Mouse (Mus musculus) C2C12 (cell line): ENCODE measurements around the gene Fignl1. TPM values are rescaled to one million over a fixed set of nuclear protein-coding genes. Genes with fewer than 3 reads are reported as not detected.

Experiments
- H3K27me3 ChIP-seq: one replicate; pipeline ENCODE4 v1.6.1; 2011; ENCODE audit not compliant: control insufficient read depth, insufficient read depth, insufficient read length
- H3K36me3 ChIP-seq: one replicate; pipeline ENCODE4 v1.6.1; 2011; ENCODE audit not compliant: control insufficient read depth, insufficient read depth
- H3K4me3 ChIP-seq: one replicate; pipeline ENCODE4 v1.5.1; 2011; ENCODE audit warnings: mild to moderate bottlenecking, control low read depth; ENCODE audit not compliant: poor library complexity, insufficient read depth, severe bottlenecking
- H3K79me2 ChIP-seq: one replicate; pipeline ENCODE4 v1.6.1; 2011; ENCODE audit not compliant: control insufficient read depth, insufficient read depth
- H3K79me3 ChIP-seq: one replicate; pipeline ENCODE4 v1.6.1; 2011; ENCODE audit warnings: low read depth, control low read depth
- H3ac ChIP-seq: one replicate; pipeline ENCODE3; 2011; ENCODE audit warnings: low read depth; ENCODE audit not compliant: control insufficient read depth, insufficient read length
- CEBPB ChIP-seq: IDR thresholded peaks from one replicate; pipeline ENCODE4 v1.6.1; 2011; ENCODE audit warnings: low read depth, mild to moderate bottlenecking, control low read depth, moderate library complexity
- CTCF ChIP-seq: IDR thresholded peaks from one replicate; pipeline ENCODE4 v1.5.1; 2011; ENCODE audit not compliant: control insufficient read depth, insufficient read depth, insufficient read length
- FOSL1 ChIP-seq: IDR thresholded peaks from one replicate; pipeline ENCODE4 v1.8.0; 2011; ENCODE audit warnings: mild to moderate bottlenecking, low read length; ENCODE audit not compliant: poor library complexity, insufficient read depth, severe bottlenecking
- MAX ChIP-seq: IDR thresholded peaks from one replicate; pipeline ENCODE4 v1.6.1; 2011; ENCODE audit warnings: mild to moderate bottlenecking, control low read depth
- MYOD1 ChIP-seq: IDR thresholded peaks from one replicate; pipeline ENCODE4 v1.6.1; 2011; ENCODE audit warnings: low read depth; ENCODE audit not compliant: control insufficient read depth, insufficient read length
- MYOG ChIP-seq: IDR thresholded peaks from one replicate; pipeline ENCODE4 v1.6.1; 2011; ENCODE audit not compliant: control insufficient read depth, insufficient read length; ENCODE audit errors: extremely low read depth
- USF1 ChIP-seq: IDR thresholded peaks from one replicate; pipeline ENCODE4 v1.6.1; 2011; ENCODE audit warnings: low read depth, mild to moderate bottlenecking, control low read depth, moderate library complexity
- polyA plus RNA-seq: library from polyadenylated mRNA; unstranded; fragments of >200 nt; fragmentation: generic; extraction: Trizol; gene quantifications from one replicate; pipeline ENCODE4 v1.2.1, GENCODE M21; 2012; ENCODE audit warnings: missing spikeins

Fignl1 gene
- polyA plus RNA-seq, 1 experiment: 19.3 TPM

DNA sequence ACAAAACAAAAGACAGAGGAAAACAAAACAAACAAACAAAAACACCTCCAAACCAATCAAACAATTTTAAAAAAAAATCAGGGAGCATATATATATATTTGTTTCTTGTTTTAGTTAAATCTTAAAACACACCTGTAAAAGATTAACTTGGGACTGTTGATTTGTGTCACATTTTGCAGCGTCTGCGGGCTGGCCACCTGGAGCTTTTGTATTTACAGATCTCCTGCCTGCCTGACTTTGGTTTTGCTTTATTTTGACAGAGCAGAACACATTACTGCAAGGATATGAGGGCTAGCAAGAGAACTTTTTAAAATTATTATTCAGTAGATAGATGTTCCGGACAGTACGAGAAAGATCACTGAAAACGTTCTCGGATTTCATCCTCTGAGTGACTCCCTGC, 22.8 kb upstream of the Fignl1 start:
- Histone ChIP-seq H3K79me3 (no peaks in the 10 kb centered on the region), H3K79me2 (no peaks in the 10 kb centered on the region), H3K36me3 (no peaks in the 10 kb centered on the region), H3K27me3 (no peaks in the 10 kb centered on the region), H3ac (no peak overlapping the region), H3K4me3 (no peak overlapping the region)
- no peak for TF ChIP-seq FOSL1
- TF ChIP-seq MYOD1: no peak
- TF ChIP-seq USF1: no peak
- no peak for TF ChIP-seq CEBPB
- TF ChIP-seq MAX: no peak
- no peak for TF ChIP-seq MYOG
- no peak for TF ChIP-seq CTCF

DNA sequence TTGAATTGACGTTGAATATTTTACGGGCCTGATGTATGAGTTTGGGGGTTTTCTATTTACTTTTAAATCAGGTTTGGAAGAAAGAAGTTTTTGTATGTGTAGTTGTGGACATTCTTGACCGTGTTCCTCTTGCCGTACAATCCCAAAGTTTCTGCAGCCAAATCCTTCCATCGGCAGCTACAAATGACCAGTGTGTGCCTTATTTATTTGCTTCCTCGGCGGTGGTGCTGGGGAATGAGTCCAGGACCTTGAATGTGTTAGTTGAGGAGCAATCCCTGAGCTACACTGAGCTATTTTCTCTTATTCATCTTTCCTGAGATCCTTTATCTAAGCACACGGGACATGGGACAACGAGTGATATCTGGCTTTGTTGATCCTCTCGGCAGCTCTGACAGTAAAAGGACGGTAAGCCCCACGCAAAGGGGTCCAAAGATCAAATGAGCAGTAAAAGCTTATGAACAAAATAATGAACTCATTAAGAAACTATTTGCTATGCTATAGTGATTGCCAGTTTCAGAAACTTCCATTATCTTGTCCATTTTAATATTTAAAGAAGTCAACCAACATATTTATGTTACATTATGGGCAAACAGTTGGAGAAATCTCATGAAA, 22.2 kb upstream of the Fignl1 start:
- H3K79me3 ChIP-seq: no peaks in the 10 kb centered on the region
- TF ChIP-seq MAX: no peak
- no peak for TF ChIP-seq USF1
- no peak for TF ChIP-seq MYOG
- TF ChIP-seq CEBPB: no peak
- no peak for TF ChIP-seq CTCF
- TF ChIP-seq FOSL1: no peak
- no peak for TF ChIP-seq MYOD1

DNA sequence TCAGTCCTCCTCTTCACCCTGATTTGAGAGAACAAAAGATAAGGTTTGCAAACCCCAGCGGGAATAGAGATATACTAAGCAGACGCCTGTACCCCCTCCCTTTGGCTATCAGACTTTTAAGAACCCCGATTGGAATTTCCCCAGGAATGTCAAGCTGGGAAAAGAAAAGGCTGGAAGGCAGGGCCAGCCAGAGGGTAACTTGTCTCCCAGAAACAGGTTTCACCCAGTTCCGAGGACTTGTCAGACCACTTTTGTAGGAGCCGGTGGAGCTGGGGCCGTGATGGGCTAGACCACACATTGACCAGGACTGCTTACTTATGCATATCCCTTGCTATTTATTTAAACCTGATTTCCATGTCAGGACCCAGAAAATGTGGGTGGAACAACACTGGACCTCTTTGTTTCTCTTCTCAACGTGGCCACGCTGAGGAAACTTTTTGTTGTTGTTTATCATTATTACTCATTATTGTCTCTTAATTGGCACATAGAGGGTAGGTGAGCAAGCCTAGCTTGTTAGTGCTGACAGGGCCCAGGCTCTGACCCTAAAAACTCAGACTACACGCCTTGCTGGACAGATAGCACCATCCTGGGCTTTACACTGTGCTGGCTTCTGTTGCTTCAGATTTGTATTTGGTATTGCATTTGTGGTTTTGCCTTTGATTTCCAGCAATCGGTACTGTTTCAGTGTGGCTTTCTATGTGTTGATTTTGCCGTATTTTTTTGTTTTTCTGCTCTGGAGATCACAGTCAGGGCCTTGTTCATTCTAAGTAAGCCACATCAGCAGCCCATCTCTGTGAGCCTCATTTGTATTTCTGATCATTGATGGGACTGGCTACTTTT, 20.6 kb upstream of the Fignl1 start:
- H3K4me3 ChIP-seq: no peak overlapping the region
- TF ChIP-seq CEBPB (no peak), FOSL1 (no peak), USF1 (no peak), MYOG (no peak), CTCF (no peak), MAX (no peak), MYOD1 (no peak)
- no peaks in the 10 kb centered on the region for H3K79me3 ChIP-seq
- H3K36me3 ChIP-seq: no peaks in the 10 kb centered on the region
- no peaks in the 10 kb centered on the region for H3K79me2 ChIP-seq
- H3ac ChIP-seq: no peak overlapping the region
- H3K27me3 ChIP-seq: no peaks in the 10 kb centered on the region

More for the DNA sequence above, 22.2 kb upstream of the Fignl1 start:
- Histone ChIP-seq H3K27me3 (no peaks in the 10 kb centered on the region), H3K4me3 (no peak overlapping the region), H3ac (no peak overlapping the region), H3K79me2 (no peaks in the 10 kb centered on the region), H3K36me3 (no peaks in the 10 kb centered on the region)

- H3K27me3 ChIP-seq: no peaks in the 10 kb centered on the region
- H3K79me2 ChIP-seq: no peaks in the 10 kb centered on the region
- no peaks in the 10 kb centered on the region for H3K79me3 ChIP-seq
- no peak overlapping the region for H3ac ChIP-seq
- TF ChIP-seq MAX: no peak
- TF ChIP-seq MYOD1: no peak
- TF ChIP-seq USF1: no peak
- TF ChIP-seq CTCF: no peak
- no peak for TF ChIP-seq CEBPB
- TF ChIP-seq MYOG: no peak
- no peak for TF ChIP-seq FOSL1
- no peaks in the 10 kb centered on the region for H3K36me3 ChIP-seq
- no peak overlapping the region for H3K4me3 ChIP-seq
Measured at GRCm38 (mm10) chr11:11828761-11829160, 20.0 kb upstream of the Fignl1 start.

GRCm38 (mm10) chr11:11828251-11828650, 19.5 kb upstream of the Fignl1 start:
- no peaks in the 10 kb centered on the region for H3K36me3 ChIP-seq
- H3ac ChIP-seq: no peak overlapping the region
- no peaks in the 10 kb centered on the region for H3K27me3 ChIP-seq
- no peaks in the 10 kb centered on the region for H3K79me2 ChIP-seq
- no peak for TF ChIP-seq USF1
- TF ChIP-seq CEBPB: no peak
- TF ChIP-seq CTCF: no peak
- TF ChIP-seq MYOG: no peak
- no peak for TF ChIP-seq FOSL1
- TF ChIP-seq MYOD1: no peak
- TF ChIP-seq MAX: no peak
- no peaks in the 10 kb centered on the region for H3K79me3 ChIP-seq
- no peak overlapping the region for H3K4me3 ChIP-seq
